Mouse (Mus musculus): ENCODE measurements around the gene Ankrd11. TPM values are rescaled to one million over a fixed set of nuclear protein-coding genes. Genes with fewer than 3 reads are reported as not detected.
"Not testable (repeated sequence)": the region's sequence is repeated elsewhere in the genome, so short reads cannot be mapped to it uniquely, and the experiment has no call there.

The Ankrd11 gene
- polyA plus RNA-seq, 1 experiment from 2014 or later: 46.5 TPM

DNA sequence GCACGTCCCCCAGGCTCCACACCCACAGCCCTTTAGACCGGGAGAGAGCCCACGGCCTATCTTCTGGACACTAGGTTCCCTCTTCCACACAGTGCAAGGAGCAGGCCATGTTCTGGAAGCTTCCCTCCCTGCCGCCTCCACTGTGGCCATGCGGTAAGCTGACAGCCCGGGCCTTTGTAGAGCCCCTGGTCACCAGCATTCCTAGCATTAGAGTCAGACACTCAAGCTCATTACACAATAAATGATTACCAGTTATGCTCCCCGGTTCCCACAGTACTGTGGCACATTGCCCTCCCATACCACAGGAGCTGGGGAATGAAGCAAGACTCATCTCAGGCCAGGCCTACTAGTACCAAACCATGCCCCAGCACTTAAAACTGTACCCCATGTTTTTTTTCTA lies 6.3 kb upstream of the Ankrd11 start:
- Histone ChIP-seq H3K36me3 (ENCODE audit: insufficient read depth, low read length) (no peaks in the 10 kb centered on the region), H3K9me3 (ENCODE audit: low read length) (no peaks in the 10 kb centered on the region), H3K27me3 (replicated peaks; ENCODE audit: insufficient read depth, low read length) (no peaks in the 10 kb centered on the region), H3K4me2 (replicated peaks; ENCODE audit: low read depth, low read length) (no peak overlapping the region), H3K9ac (replicated peaks; ENCODE audit: low read depth) (no peak overlapping the region), H3K4me3 (ENCODE audit: low read depth, low read length) (no peak overlapping the region), H3K27ac (ENCODE audit: low read length) (no peak overlapping the region), H3K4me1 (ENCODE audit: insufficient read depth, low read depth, low read length) (peaks cover 4% of the 10 kb centered on the region; the same call in 1 of the 2 replicates)
- peak; percentile 74 for DNase-seq (ENCODE audit: low spot score)
- no peak for TF ChIP-seq CTCF (IDR thresholded peaks at IDR 0.05)
- TF ChIP-seq EP300 (IDR thresholded peaks at IDR 0.05): no peak
- 74% methylated on average over 7 of the region's 7 CpGs for WGBS
- peak; percentile 77 for ATAC-seq

- Histone ChIP-seq H3K4me1 (ENCODE audit: insufficient read depth, low read depth, low read length) (peaks cover 7% of the 10 kb centered on the region; the same call in 1 of the 2 replicates), H3K27me3 (replicated peaks; ENCODE audit: insufficient read depth, low read length) (no peaks in the 10 kb centered on the region), H3K27ac (ENCODE audit: low read length) (no peak overlapping the region), H3K4me2 (replicated peaks; ENCODE audit: low read depth, low read length) (no peak overlapping the region), H3K9me3 (ENCODE audit: low read length) (no peaks in the 10 kb centered on the region), H3K9ac (replicated peaks; ENCODE audit: low read depth) (no peak overlapping the region), H3K4me3 (ENCODE audit: low read depth, low read length) (no peak overlapping the region), H3K36me3 (ENCODE audit: insufficient read depth, low read length) (no peaks in the 10 kb centered on the region)
- no peak for ATAC-seq
- WGBS: 73% methylated on average over 7 of the region's 7 CpGs
- TF ChIP-seq CTCF (IDR thresholded peaks at IDR 0.05) (no peak), EP300 (IDR thresholded peaks at IDR 0.05) (no peak)
- no peak for DNase-seq (ENCODE audit: low spot score)
Observed at GRCm38 (mm10) chr8:123047827-123048226, 5.8 kb upstream of the Ankrd11 start.

GRCm38 (mm10) chr8:123046706-123047105 lies 4.6 kb upstream of the Ankrd11 start:
- Histone ChIP-seq H3K27me3 (replicated peaks; ENCODE audit: insufficient read depth, low read length) (no peaks in the 10 kb centered on the region), H3K27ac (ENCODE audit: low read length) (no peak overlapping the region), H3K9me3 (ENCODE audit: low read length) (no peaks in the 10 kb centered on the region), H3K9ac (replicated peaks; ENCODE audit: low read depth) (no peak overlapping the region), H3K4me1 (ENCODE audit: insufficient read depth, low read depth, low read length) (peaks cover 7% of the 10 kb centered on the region; the same call in 1 of the 2 replicates), H3K4me2 (replicated peaks; ENCODE audit: low read depth, low read length) (no peak overlapping the region), H3K36me3 (ENCODE audit: insufficient read depth, low read length) (no peaks in the 10 kb centered on the region), H3K4me3 (ENCODE audit: low read depth, low read length) (no peak overlapping the region)
- 75% methylated on average over 4 of the region's 4 CpGs for WGBS
- no peak for DNase-seq (ENCODE audit: low spot score)
- no peak for ATAC-seq
- TF ChIP-seq EP300 (IDR thresholded peaks at IDR 0.05) (no peak), CTCF (IDR thresholded peaks at IDR 0.05) (no peak)

- not testable (repeated sequence) for H3K9me3 ChIP-seq (ENCODE audit: low read length); H3K27ac ChIP-seq (ENCODE audit: low read length); ATAC-seq; H3K4me2 ChIP-seq (replicated peaks; ENCODE audit: low read depth, low read length); DNase-seq (ENCODE audit: low spot score); H3K36me3 ChIP-seq (ENCODE audit: insufficient read depth, low read length); H3K9ac ChIP-seq (replicated peaks; ENCODE audit: low read depth); H3K4me3 ChIP-seq (ENCODE audit: low read depth, low read length); H3K27me3 ChIP-seq (replicated peaks; ENCODE audit: insufficient read depth, low read length)
- 94% methylated on average over 22 of the region's 23 CpGs for WGBS
- peaks cover 12% of the 10 kb centered on the region; the same call in 1 of the 2 replicates for H3K4me1 ChIP-seq (ENCODE audit: insufficient read depth, low read depth, low read length)
Observed at GRCm38 (mm10) chr8:123044743-123045425, 2.8 kb upstream of the Ankrd11 start.

GRCm38 (mm10) chr8:123043941-123044340 lies 1.9 kb upstream of the Ankrd11 start:
- no peak for ATAC-seq
- Histone ChIP-seq H3K27me3 (replicated peaks; ENCODE audit: insufficient read depth, low read length) (no peaks in the 10 kb centered on the region), H3K36me3 (ENCODE audit: insufficient read depth, low read length) (no peaks in the 10 kb centered on the region), H3K4me1 (ENCODE audit: insufficient read depth, low read depth, low read length) (peaks cover 12% of the 10 kb centered on the region; the same call in 1 of the 2 replicates), H3K4me3 (ENCODE audit: low read depth, low read length) (no peak overlapping the region), H3K4me2 (replicated peaks; ENCODE audit: low read depth, low read length) (peak overlapping the region; percentile 68; the same call in 1 of the 2 replicates), H3K9me3 (ENCODE audit: low read length) (no peaks in the 10 kb centered on the region), H3K9ac (replicated peaks; ENCODE audit: low read depth) (no peak overlapping the region), H3K27ac (ENCODE audit: low read length) (peak overlapping the region; percentile 100)
- WGBS: 68% methylated on average over 3 of the region's 3 CpGs
- TF ChIP-seq EP300 (IDR thresholded peaks at IDR 0.05) (peak; percentile 50; the same call in 1 of the 2 replicates), CTCF (IDR thresholded peaks at IDR 0.05) (no peak)
- peak; percentile 82 for DNase-seq (ENCODE audit: low spot score)

- Histone ChIP-seq H3K4me2 (replicated peaks; ENCODE audit: low read depth, low read length) (peak overlapping the region; percentile 68), H3K9ac (replicated peaks; ENCODE audit: low read depth) (peak overlapping the region; percentile 94), H3K27ac (ENCODE audit: low read length) (peak overlapping the region; percentile 100), H3K36me3 (ENCODE audit: insufficient read depth, low read length) (no peaks in the 10 kb centered on the region), H3K4me1 (ENCODE audit: insufficient read depth, low read depth, low read length) (peaks cover 12% of the 10 kb centered on the region; the same call in 1 of the 2 replicates), H3K4me3 (ENCODE audit: low read depth, low read length) (peak overlapping the region; percentile 100), H3K9me3 (ENCODE audit: low read length) (no peaks in the 10 kb centered on the region), H3K27me3 (replicated peaks; ENCODE audit: insufficient read depth, low read length) (no peaks in the 10 kb centered on the region)
- 10% methylated on average over 22 of the region's 22 CpGs for WGBS
- TF ChIP-seq EP300 (IDR thresholded peaks at IDR 0.05): no peak
- DNase-seq (ENCODE audit: low spot score) (no peak), ATAC-seq (no peak)
Observed at GRCm38 (mm10) chr8:123042974-123043625, 1.0 kb upstream of the Ankrd11 start.
